Comparison of ENCODE assay signal across 21 mouse cellular contexts in genomic region chr7:66182075-66182715, GRCm38 (mm10).
DNase-seq lines count a peak whose midpoint lies in the region; ATAC-seq and TF ChIP-seq lines count a peak whose summit lies in the region.
"Had no signal": no experiment of that assay in that cellular context is flagged by ENCODE, and none has a peak within 500 bp of the region (broad histone marks: within the 10 kb centered on the region; RNA-seq: fewer than 3 reads in every experiment).

No protein-coding gene starts in this region.

- DNase-seq in lung, postnatal 10 days, result no peak
- peak; percentile 22 for DNase-seq in MN1 (ENCODE audit: low spot score)
- DNase-seq in embryo, embryonic 11 days, result no peak
- DNase-seq: adrenal gland, postnatal 36 days; cerebellum, adult 8-10 months; gastrocnemius, postnatal 36 days; kidney, adult 18-20 months; left cerebral cortex, postnatal 4 days; liver, embryonic 13.5 days; lung, postnatal 4 days; right cerebral cortex, postnatal 25 days; thymus, adult 18-20 months had no signal

- H3K9ac ChIP-seq in intestine, postnatal 0 days (ENCODE audit: low read depth, low read length), result no peak overlapping the region
- H3K9ac ChIP-seq in intestine, embryonic 16.5 days (ENCODE audit: low read depth, low read length), result no peak overlapping the region
- no peak overlapping the region for H3K9ac ChIP-seq in lung, embryonic 15.5 days
- H3K9ac ChIP-seq: forebrain, embryonic 15.5 days; hindbrain, embryonic 15.5 days; liver, embryonic 13.5 days had no signal

- ATAC-seq in intestine, postnatal 0 days, result no peak
- no peak for ATAC-seq in intestine, embryonic 16.5 days
- ATAC-seq in lung, embryonic 15.5 days (ENCODE audit: borderline replicate concordance, extremely low read depth, low FRiP score, low TSS enrichment), result no peak
- ATAC-seq: forebrain, embryonic 15.5 days had no signal

- TF ChIP-seq CTCF in intestine, postnatal 0 days (IDR thresholded peaks at IDR 0.05; ENCODE audit: low read depth), result peak; percentile 30; the same call in 1 of the 2 replicates
- TF ChIP-seq CTCF in embryonic fibroblast, embryonic 13.5 days (IDR thresholded peaks at IDR 0.05; ENCODE audit: borderline replicate concordance, insufficient read depth, low read length), result peak; percentile 27; the same call in 1 of the 2 replicates

- no peak overlapping the region for H3K4me3 ChIP-seq in intestine, postnatal 0 days (ENCODE audit: low read depth, low read length)
- no peak overlapping the region for H3K4me3 ChIP-seq in intestine, embryonic 16.5 days (ENCODE audit: low read length)
- no peak overlapping the region for H3K4me3 ChIP-seq in lung, embryonic 15.5 days
- no peak overlapping the region for H3K4me3 ChIP-seq in embryonic fibroblast, embryonic 13.5 days (ENCODE audit: insufficient read depth, low read length)
- H3K4me3 ChIP-seq: erythroblast, embryonic 14.5 days; forebrain, embryonic 15.5 days; hindbrain, embryonic 15.5 days; liver, embryonic 13.5 days had no signal

- H3K27me3 ChIP-seq in intestine, postnatal 0 days (replicated peaks; ENCODE audit: control insufficient read depth, insufficient read depth, low read length), result no peaks in the 10 kb centered on the region
- no peaks in the 10 kb centered on the region for H3K27me3 ChIP-seq in intestine, embryonic 16.5 days (replicated peaks; ENCODE audit: control insufficient read depth, insufficient read depth, low read length)
- H3K27me3 ChIP-seq in lung, embryonic 15.5 days, result no peaks in the 10 kb centered on the region
- H3K27me3 ChIP-seq: forebrain, embryonic 15.5 days; hindbrain, embryonic 15.5 days; liver, embryonic 13.5 days had no signal

- no peaks in the 10 kb centered on the region for H3K9me3 ChIP-seq in intestine, postnatal 0 days (ENCODE audit: control insufficient read depth)
- H3K9me3 ChIP-seq in intestine, embryonic 16.5 days (ENCODE audit: control insufficient read depth, low read length), result no peaks in the 10 kb centered on the region
- H3K9me3 ChIP-seq in lung, embryonic 15.5 days, result no peaks in the 10 kb centered on the region
- H3K9me3 ChIP-seq: forebrain, embryonic 15.5 days; hindbrain, embryonic 15.5 days; liver, embryonic 13.5 days had no signal

- TF ChIP-seq POLR2A in embryonic fibroblast, embryonic 13.5 days (IDR thresholded peaks at IDR 0.05; ENCODE audit: low read depth, low read length), result no peak

- H3K4me1 ChIP-seq in intestine, postnatal 0 days (replicated peaks; ENCODE audit: control insufficient read depth, insufficient read depth, low read length), result no peaks in the 10 kb centered on the region
- H3K4me1 ChIP-seq in intestine, embryonic 16.5 days (ENCODE audit: control insufficient read depth, insufficient read depth, low read length), result no peaks in the 10 kb centered on the region
- H3K4me1 ChIP-seq in lung, embryonic 15.5 days, result peaks cover 26% of the 10 kb centered on the region
- peaks cover 7% of the 10 kb centered on the region; the same call in 1 of the 2 replicates for H3K4me1 ChIP-seq in embryonic fibroblast, embryonic 13.5 days (ENCODE audit: control insufficient read depth, insufficient read depth, low read length)
- H3K4me1 ChIP-seq: hindbrain, embryonic 15.5 days had no signal

- no peaks in the 10 kb centered on the region for H3K36me3 ChIP-seq in intestine, postnatal 0 days (ENCODE audit: control insufficient read depth, insufficient read depth)
- no peaks in the 10 kb centered on the region for H3K36me3 ChIP-seq in intestine, embryonic 16.5 days (ENCODE audit: control insufficient read depth, insufficient read depth, low read length)
- no peaks in the 10 kb centered on the region for H3K36me3 ChIP-seq in lung, embryonic 15.5 days
- H3K36me3 ChIP-seq: forebrain, embryonic 15.5 days; hindbrain, embryonic 15.5 days; liver, embryonic 13.5 days had no signal

- no peak overlapping the region for H3K27ac ChIP-seq in intestine, postnatal 0 days (ENCODE audit: low read depth, low read length)
- H3K27ac ChIP-seq in intestine, embryonic 16.5 days (ENCODE audit: low read length), result no peak overlapping the region
- H3K27ac ChIP-seq in lung, embryonic 15.5 days, result peak overlapping the region; percentile 54; the same call in 1 of the 2 replicates
- no peak overlapping the region for H3K27ac ChIP-seq in embryonic fibroblast, embryonic 13.5 days (ENCODE audit: insufficient read depth, low read length)
- H3K27ac ChIP-seq: forebrain, embryonic 15.5 days; hindbrain, embryonic 15.5 days; kidney, postnatal 0 days had no signal

- no peak overlapping the region for H3K4me2 ChIP-seq in intestine, postnatal 0 days (replicated peaks; ENCODE audit: low read depth)
- no peak overlapping the region for H3K4me2 ChIP-seq in intestine, embryonic 16.5 days (ENCODE audit: low read depth, low read length)
- H3K4me2 ChIP-seq in lung, embryonic 15.5 days, result no peak overlapping the region
- H3K4me2 ChIP-seq: forebrain, embryonic 15.5 days; heart, embryonic 11.5 days; hindbrain, embryonic 15.5 days; liver, embryonic 13.5 days had no signal

- whole genome bisulfite sequencing in intestine, postnatal 0 days, result 84% methylated on average over 7 of the region's 7 CpGs
- WGBS in intestine, embryonic 16.5 days, result 84% methylated on average over 7 of the region's 7 CpGs
- WGBS in lung, embryonic 15.5 days, result 81% methylated on average over 7 of the region's 7 CpGs
